Mouse (Mus musculus) cerebellum, adult 18-20 months (tissue): ENCODE measurements around the gene Aktip.

Experiments used
- DNase-seq, 2 experiments: peaks; one replicate each; pipeline ENCODE4 v3.0.0; 2021

Gene Aktip

GRCm38 (mm10) chr8:91199876-91200275 is at the start of gene Aktip:
Gene Aktip, minus strand, starts transcription at chr8:91199976.
- DNase-seq: no peak

DNA sequence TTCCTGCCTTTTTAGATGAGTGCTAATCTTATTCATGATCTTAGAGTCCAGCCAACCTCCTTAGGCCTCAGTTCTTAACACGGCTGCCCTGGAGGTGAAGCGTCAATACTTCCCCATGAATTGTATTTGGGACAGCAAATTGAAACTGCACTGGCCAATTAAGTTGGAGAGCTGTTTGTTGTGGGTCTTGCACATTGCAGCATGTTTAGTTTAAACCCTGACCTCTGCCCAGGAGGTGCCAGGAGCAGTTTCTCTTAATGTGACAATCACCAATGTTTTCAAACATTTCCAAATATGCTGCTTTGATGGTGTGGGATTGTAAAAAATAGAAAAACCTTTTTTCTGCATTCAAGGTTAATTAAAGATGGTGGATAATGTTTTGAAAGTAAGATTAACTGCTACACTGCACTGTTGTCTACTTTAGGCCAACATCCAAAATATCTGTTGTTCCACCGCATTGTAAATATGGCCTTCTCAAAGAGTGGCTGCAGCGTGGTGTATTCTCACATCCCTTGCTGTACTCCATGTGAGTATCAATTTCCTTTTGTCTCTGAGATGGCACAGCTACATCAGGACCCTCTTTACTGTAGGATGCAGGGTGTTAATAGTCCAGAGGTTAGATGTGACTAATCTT is 46.2 kb upstream of the Aktip start:
- no peak for DNase-seq

DNA sequence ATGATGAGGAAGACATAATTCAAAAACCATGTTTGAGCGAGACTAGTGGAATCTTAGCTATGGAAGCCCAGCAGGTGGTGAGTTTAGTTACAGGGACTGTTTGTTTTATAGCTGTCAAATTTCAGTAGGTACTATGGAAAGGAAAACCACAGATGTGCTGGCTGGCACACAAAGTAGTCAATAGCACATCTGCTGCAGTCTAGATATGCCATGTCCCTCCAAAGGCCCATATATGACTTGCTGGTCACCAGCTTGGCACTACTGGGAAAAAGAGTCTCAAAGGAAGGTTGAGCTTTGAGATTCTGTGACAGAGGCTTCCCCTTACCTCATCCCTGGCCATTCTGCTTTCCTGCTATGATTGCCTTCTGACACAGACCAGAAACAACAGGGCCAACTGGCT is 42.9 kb upstream of the Aktip start:
- no peak for DNase-seq

GRCm38 (mm10) chr8:91241873-91242519 is 42.2 kb upstream of the Aktip start:
- DNase-seq: no peak

GRCm38 (mm10) chr8:91241371-91241770 is 41.6 kb upstream of the Aktip start:
- DNase-seq: no peak

DNA sequence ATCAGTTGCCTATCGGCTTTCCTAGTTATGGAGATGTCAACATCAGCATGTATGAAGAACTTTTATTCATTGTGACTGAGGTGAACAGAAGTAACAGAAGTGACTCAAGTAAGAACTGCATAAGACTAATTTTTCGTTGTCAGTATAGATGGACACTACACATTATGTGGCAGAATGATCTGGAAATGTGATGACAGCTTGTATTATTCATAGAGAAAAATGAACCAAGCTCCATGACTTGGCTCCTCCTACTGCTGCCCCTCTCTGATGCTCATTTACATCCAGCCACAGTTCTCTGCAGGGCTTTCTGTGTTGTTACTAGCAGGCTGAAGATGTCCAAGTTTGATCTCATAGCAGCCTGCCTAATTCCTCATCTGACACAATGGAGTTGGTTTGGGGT is 37.4 kb upstream of the Aktip start:
- DNase-seq: no peak

- DNase-seq: no peak
Measured at GRCm38 (mm10) chr8:91234097-91234496, 34.3 kb upstream of the Aktip start.

GRCm38 (mm10) chr8:91227421-91227841 is 27.7 kb upstream of the Aktip start:
- DNase-seq: peak; percentile 38 to 51

DNA sequence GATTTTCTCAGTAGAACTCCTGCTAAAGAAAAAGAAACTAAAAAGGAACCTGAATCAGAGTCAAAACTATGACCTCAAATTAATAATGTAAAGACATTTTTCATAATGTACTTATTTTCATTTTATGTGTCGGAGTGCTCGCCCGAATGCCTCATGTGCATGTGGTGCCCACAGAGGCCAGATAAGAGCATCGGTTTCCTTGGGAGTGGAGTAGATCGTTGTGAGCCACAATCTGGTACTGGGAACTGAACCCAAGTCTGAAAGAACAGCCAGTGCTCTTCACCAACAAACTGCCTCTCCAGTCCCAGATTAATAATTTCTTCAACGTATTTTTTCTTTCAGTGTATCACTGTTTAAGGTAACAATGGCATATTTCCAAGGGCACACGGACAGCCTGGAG is 24.5 kb upstream of the Aktip start:
- no peak for DNase-seq

DNA sequence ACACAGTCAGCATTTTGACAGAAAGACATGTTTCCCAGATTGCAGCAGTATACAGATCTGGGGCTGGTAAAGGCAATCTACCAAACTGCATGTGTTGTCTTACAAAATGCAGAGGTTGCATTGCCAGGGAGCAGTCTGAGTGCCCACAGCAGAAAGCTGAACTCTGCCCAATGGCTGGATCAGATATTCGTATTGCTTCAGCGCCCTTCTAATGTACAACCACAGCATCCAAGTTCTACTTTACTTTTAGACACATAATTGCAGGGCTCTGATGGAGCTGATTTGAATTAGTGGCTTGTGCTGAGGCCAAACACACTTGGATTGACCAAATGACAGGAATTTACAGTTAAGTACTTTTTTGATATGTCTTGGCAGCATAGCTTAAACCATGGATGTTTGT is 22.1 kb upstream of the Aktip start:
- DNase-seq: no peak

DNA sequence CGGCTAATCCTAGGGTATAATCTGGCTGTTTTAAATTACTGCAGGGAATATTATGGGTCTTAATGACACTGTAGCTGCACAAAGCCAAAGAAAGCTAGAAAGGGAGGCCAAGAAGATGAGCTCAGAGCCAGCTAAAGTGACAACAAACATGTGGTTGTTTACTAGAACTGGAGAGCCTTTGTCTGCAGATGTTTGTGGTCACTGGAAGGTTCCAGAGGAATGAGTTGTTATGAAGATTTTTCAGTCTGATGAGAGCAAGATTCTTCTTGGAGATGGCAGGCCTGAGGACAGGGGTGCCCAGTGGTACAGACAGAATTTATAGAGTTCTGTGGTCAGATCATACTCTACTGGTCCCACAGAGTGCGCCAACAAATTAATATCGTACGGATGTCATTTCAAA is 18.5 kb upstream of the Aktip start:
- no peak for DNase-seq

- DNase-seq: no peak
Measured at GRCm38 (mm10) chr8:91217062-91217905, 17.5 kb upstream of the Aktip start.

DNA sequence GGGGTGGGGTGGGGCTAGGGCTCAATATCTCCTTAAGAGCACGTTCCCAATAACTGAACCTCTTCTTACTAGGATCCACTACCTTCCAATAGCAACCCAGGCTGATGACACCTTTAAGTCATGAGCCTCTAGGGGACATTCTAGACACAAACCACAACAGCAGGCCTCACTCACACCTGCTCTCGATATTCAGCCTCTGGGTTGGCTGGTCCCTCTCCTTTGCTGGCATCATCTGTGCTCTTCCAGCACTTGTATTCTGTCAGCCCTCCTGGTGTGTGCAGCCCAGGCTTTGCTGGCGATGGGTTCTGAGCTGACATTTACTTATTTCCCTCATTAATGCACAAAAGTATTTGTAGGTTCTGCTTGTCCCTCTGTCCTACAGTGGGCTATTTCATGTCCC is 14.5 kb upstream of the Aktip start:
- DNase-seq: no peak

GRCm38 (mm10) chr8:91212948-91213347 is 13.2 kb upstream of the Aktip start:
- no peak for DNase-seq

DNA sequence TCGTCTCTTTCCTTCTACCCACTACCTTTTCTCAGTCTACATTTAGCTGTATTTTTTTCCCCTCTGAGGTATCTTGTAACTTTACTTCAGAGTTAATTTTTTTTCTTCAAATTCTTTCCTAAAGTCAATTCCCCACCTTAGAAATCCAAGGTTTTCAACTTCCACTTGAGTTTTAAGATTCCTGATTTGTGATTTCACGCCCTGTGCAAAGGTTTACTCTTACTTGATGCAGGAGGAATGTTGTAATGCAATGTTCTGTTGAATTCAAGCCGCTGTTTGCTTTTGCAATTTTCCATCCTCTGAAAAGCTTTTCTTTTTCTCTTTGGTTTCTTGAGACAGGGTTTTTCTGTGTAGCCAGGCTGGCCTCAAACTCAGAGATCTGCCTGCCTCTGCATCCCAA is 9.9 kb upstream of the Aktip start:
- DNase-seq: no peak

GRCm38 (mm10) chr8:91207676-91208075 is 7.9 kb upstream of the Aktip start:
- DNase-seq: no peak

- DNase-seq: no peak
Measured at GRCm38 (mm10) chr8:91205897-91206296, 6.1 kb upstream of the Aktip start.

GRCm38 (mm10) chr8:91201184-91201583 is 1.4 kb upstream of the Aktip start:
- no peak for DNase-seq

DNA sequence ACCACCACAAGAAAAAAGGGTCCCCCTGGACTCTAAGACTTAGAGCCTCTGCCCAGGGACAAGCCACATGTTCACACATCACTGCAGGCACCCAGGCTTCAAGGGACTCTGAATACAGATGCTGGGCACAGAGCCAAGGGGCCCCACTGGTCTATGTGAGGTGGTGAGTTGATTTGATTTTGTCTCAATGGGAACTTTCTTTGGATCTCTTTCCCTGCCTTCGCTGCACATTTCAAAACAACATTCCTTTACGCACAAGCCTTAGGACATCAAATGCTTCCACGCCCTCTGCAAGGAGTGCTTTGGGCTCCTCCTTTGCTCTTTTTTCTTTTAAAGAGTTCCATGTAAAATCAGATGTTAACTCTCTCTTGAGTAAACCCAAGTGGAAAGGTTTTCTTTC is 1.7 kb downstream of the Aktip start:
- no peak for DNase-seq

GRCm38 (mm10) chr8:91197233-91197632 is 2.5 kb downstream of the Aktip start:
- no peak for DNase-seq

DNA sequence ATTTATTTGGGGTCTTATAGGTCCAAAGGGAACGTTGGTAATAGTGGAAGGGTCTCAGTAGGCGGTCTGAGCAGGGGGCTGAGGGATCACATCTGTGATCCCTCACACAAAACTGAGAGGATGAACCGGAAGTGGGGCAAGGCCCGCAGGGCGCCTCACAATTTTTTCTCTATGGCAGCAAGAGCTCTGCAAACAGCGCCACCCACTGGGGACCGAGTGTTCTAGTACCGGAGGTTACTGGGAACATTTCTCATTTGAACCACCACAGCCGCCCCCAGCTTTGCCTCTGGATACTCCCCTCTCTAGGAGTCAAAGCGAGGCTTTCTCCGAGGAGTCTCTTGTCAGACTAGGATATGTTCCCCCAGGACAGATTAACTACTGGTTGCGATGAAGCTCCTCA is 3.1 kb downstream of the Aktip start:
- no peak for DNase-seq

GRCm38 (mm10) chr8:91194081-91194480 is 5.7 kb downstream of the Aktip start:
- DNase-seq: no peak

- DNase-seq: no peak
Measured at GRCm38 (mm10) chr8:91192941-91193340, 6.8 kb downstream of the Aktip start.

GRCm38 (mm10) chr8:91190816-91191340 is 8.9 kb downstream of the Aktip start:
- DNase-seq: peak; percentile 20 to 28
